Mouse (Mus musculus): ENCODE results near the gene Mast4. TPM values are rescaled to one million over a fixed set of nuclear protein-coding genes. Genes with fewer than 3 reads are reported as not detected.

Mast4 gene
- polyA plus RNA-seq, 1 experiment from 2014 or later = 0.36 TPM

DNA sequence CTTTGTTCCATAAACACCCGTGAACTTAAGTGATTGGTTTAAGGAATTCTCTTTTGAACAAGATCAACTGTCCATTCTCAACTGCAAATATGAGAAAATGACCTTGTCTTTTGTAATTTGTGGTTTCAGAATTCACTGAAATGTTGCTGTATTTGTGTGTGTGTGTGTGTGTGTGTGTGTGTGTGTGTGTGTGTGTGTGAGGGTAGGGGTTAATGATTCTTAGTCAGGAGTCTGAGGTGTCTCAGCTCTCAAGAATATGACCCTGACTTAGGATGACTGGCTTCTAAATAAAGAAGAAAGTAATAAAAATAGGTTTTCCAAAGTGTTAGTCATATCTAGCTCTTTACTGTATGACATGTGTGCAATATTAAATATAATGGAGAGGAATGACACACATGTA lies 607.4 kb downstream of the Mast4 start:
- Histone ChIP-seq H3K4me3 (ENCODE audit: inconsistent target) (no peak overlapping the region), H3K79me2 (ENCODE audit: inconsistent target) (peaks cover 95% of the 10 kb centered on the region), H3K27ac (no peak overlapping the region), H3K36me3 (ENCODE audit: inconsistent target) (peaks cover 6% of the 10 kb centered on the region; the same call in 1 of the 2 replicates)
- 87% methylated on average over 1 of the region's 1 CpGs for WGBS (ENCODE audit: missing documents)

DNA sequence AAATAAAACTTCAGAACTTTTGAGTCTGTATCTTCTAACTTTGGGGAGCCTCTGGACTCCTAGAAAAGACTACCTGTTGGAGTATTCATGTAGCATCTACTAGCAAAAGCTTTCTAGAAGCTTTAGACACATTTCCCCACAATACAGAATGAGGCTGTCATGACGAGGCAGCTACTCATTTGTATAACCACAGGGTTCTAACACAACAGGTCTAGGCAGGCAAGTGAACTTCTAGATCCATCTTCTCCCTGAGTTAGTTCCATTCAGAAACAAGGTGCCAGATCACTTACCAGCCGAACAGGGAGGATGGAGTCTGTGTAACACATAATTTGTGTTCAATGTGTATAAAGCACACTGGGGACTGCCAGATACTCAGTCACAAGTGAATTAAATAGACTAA lies 608.4 kb downstream of the Mast4 start:
- H3K27ac ChIP-seq = no peak overlapping the region
- 86% methylated on average over 2 of the region's 2 CpGs for WGBS (ENCODE audit: missing documents)
- H3K36me3 ChIP-seq (ENCODE audit: inconsistent target) = 0 out of 2 replicates have a peak, but pooled peaks cover 2% of the 10 kb centered on the region

GRCm38 (mm10) chr13:102725416-102725815 lies 608.9 kb downstream of the Mast4 start:
- no peaks in the 10 kb centered on the region for H3K36me3 ChIP-seq (ENCODE audit: inconsistent target)
- peaks cover 98% of the 10 kb centered on the region for H3K79me2 ChIP-seq (ENCODE audit: inconsistent target)
- no peak overlapping the region for H3K4me3 ChIP-seq (ENCODE audit: inconsistent target)
- no peak overlapping the region for H3K27ac ChIP-seq

More for the DNA sequence above, 608.4 kb downstream of the Mast4 start:
- H3K79me2 ChIP-seq (ENCODE audit: inconsistent target) = peaks cover 97% of the 10 kb centered on the region
- H3K4me3 ChIP-seq (ENCODE audit: inconsistent target) = no peak overlapping the region

DNA sequence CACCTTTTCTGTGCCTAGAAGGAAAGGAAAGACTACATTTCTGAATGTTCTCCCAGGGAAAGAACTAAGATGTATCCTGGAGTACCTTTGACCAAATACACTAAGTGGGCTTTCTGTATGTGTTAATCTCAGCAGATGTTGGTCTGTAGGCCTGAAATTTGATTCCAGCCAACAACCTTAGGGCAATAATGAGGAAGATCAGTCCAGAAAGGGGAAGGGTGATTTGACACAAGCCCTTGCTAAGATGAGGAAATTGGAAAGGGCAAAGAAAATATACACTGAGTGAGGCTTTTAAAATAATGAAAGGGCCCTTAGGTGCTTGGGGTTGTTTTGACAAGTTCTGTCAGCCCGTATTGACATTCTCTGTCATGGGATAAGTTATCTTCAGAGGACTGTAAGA lies 617.3 kb downstream of the Mast4 start:
- 46% methylated on average over 1 of the region's 1 CpGs for WGBS (ENCODE audit: missing documents)
- peaks cover 93% of the 10 kb centered on the region for H3K79me2 ChIP-seq (ENCODE audit: inconsistent target)
- H3K27ac ChIP-seq = no peak overlapping the region
- H3K4me3 ChIP-seq (ENCODE audit: inconsistent target) = no peak overlapping the region
- H3K36me3 ChIP-seq (ENCODE audit: inconsistent target) = peaks cover 16% of the 10 kb centered on the region

DNA sequence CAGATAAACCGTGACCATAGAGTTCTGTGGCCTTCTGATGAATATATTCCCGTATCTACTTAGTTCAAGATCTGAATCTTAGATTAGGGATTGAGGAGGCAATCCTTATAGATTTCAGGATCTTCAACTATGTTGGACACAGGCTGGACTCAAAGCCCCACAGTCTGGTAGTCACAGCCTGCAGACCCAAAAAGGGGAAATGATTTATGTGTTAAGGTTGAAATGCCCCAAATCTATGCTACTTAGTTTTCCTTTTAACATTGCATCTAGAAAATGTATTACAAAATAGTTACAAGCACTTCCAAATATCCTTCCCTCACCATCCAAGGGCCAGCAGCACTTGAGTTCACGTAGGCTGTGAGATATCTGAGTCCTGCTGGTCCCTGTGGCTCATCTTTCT lies 633.6 kb downstream of the Mast4 start:
- 57% methylated on average over 3 of the region's 3 CpGs for WGBS (ENCODE audit: missing documents)
- H3K79me2 ChIP-seq (ENCODE audit: inconsistent target) = peaks cover 100% of the 10 kb centered on the region
- H3K27ac ChIP-seq = peak overlapping the region; percentile 100
- no peak overlapping the region for H3K4me3 ChIP-seq (ENCODE audit: inconsistent target)
- peaks cover 44% of the 10 kb centered on the region for H3K36me3 ChIP-seq (ENCODE audit: inconsistent target)

- no peak overlapping the region for H3K4me3 ChIP-seq (ENCODE audit: inconsistent target)
- H3K36me3 ChIP-seq (ENCODE audit: inconsistent target) = peaks cover 38% of the 10 kb centered on the region
- peaks cover 100% of the 10 kb centered on the region for H3K79me2 ChIP-seq (ENCODE audit: inconsistent target)
- 17% methylated on average over 5 of the region's 5 CpGs for WGBS (ENCODE audit: missing documents)
- peak overlapping the region; percentile 100 for H3K27ac ChIP-seq
Measured at GRCm38 (mm10) chr13:102700176-102700575, 634.1 kb downstream of the Mast4 start.

GRCm38 (mm10) chr13:102698751-102699323 lies 635.5 kb downstream of the Mast4 start:
- H3K27ac ChIP-seq = peak overlapping the region; percentile 100
- WGBS (ENCODE audit: missing documents) = 31% methylated on average over 13 of the region's 14 CpGs
- H3K4me3 ChIP-seq (ENCODE audit: inconsistent target) = peak overlapping the region; percentile 24
- H3K79me2 ChIP-seq (ENCODE audit: inconsistent target) = peaks cover 100% of the 10 kb centered on the region
- peaks cover 26% of the 10 kb centered on the region for H3K36me3 ChIP-seq (ENCODE audit: inconsistent target)

GRCm38 (mm10) chr13:102698335-102698734 lies 636.0 kb downstream of the Mast4 start:
- Histone ChIP-seq H3K4me3 (ENCODE audit: inconsistent target) (peak overlapping the region; percentile 24), H3K79me2 (ENCODE audit: inconsistent target) (peaks cover 100% of the 10 kb centered on the region), H3K27ac (peak overlapping the region; percentile 100), H3K36me3 (ENCODE audit: inconsistent target) (peaks cover 21% of the 10 kb centered on the region)
- 23% methylated on average over 9 of the region's 10 CpGs for WGBS (ENCODE audit: missing documents)

DNA sequence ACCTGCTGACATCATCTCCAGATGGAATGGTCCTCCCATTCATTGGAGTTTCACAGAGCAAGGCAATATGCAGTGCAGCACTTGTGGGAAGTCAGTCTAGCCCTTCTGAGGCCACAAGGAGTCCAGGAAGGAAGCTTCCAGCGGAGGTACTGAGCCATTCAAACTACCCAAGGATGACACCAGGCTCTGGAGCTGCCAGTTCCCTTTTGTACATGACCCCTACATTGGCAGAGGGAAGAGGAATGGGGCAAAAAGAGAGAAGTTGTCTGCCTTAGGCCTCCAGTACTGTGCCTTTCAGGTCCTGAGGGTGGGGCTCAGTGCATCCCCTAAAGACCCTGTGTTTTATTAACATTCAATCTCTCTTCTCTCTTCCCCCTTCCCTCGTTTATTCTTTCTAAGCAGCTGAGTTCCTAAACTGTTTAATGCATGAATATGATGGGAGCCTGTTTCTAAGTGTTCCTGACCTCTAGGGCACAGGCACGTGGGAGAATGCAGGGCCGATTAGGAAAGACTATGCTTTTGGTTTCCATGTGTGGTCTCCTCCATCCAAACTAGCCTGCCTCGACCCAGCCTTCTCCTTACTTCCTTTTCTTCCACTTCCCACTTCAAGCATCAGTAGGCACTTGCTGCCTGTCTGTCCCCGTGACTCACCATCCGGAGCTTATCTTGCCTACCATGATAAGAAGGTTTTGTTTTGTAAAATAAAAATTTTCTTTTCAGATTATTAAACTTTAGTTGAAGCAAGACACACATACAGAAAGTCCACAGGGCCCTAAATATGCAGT lies 639.0 kb downstream of the Mast4 start:
- Histone ChIP-seq H3K27ac (peak overlapping the region; percentile 100), H3K36me3 (ENCODE audit: inconsistent target) (no peaks in the 10 kb centered on the region), H3K4me3 (ENCODE audit: inconsistent target) (peak overlapping the region; percentile 82), H3K79me2 (ENCODE audit: inconsistent target) (peaks cover 94% of the 10 kb centered on the region)
- 1% methylated on average over 7 of the region's 7 CpGs for WGBS (ENCODE audit: missing documents)

- Histone ChIP-seq H3K79me2 (ENCODE audit: inconsistent target) (peaks cover 85% of the 10 kb centered on the region), H3K27ac (peak overlapping the region; percentile 100), H3K4me3 (ENCODE audit: inconsistent target) (peak overlapping the region; percentile 82), H3K36me3 (ENCODE audit: inconsistent target) (no peaks in the 10 kb centered on the region)
- WGBS (ENCODE audit: missing documents) = 60% methylated on average over 7 of the region's 7 CpGs
Measured at GRCm38 (mm10) chr13:102694154-102694553, 640.1 kb downstream of the Mast4 start.

DNA sequence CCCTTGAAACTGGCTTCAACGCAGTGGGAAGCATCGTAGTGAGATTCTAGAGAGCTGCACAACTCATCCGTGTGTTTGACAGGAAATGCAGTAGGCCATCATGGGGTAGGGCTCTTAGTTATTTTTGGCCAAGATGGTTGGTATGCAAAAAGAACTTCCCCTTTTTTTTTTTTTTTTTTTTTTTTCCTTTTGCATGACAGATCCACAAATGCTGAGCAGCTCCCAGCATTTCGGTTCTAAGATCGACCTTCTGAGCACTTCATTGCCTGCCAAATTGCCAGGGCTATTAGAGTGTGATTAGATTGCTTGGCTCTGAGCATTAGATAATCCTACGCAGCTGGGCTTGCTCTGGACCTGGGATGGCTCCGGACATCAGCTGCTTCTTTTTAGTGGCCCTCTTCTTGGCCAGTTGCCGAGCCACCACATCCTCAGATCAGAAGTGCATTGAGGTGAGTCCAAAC lies 640.9 kb downstream of the Mast4 start, which contains the start of gene Cd180:
TSS of gene Cd180 (plus strand) at position 218 of the 461 bp plus-strand sequence.
- no peaks in the 10 kb centered on the region for H3K36me3 ChIP-seq (ENCODE audit: inconsistent target)
- peak within 1 kb of the TSS; percentile 82 for H3K4me3 ChIP-seq (ENCODE audit: inconsistent target)
- peak within 1 kb of the TSS; percentile 100 for H3K27ac ChIP-seq
- 0% methylated on average over 8 of the region's 8 CpGs for WGBS (ENCODE audit: missing documents)
- H3K79me2 ChIP-seq (ENCODE audit: inconsistent target) = peaks cover 77% of the 10 kb centered on the region

DNA sequence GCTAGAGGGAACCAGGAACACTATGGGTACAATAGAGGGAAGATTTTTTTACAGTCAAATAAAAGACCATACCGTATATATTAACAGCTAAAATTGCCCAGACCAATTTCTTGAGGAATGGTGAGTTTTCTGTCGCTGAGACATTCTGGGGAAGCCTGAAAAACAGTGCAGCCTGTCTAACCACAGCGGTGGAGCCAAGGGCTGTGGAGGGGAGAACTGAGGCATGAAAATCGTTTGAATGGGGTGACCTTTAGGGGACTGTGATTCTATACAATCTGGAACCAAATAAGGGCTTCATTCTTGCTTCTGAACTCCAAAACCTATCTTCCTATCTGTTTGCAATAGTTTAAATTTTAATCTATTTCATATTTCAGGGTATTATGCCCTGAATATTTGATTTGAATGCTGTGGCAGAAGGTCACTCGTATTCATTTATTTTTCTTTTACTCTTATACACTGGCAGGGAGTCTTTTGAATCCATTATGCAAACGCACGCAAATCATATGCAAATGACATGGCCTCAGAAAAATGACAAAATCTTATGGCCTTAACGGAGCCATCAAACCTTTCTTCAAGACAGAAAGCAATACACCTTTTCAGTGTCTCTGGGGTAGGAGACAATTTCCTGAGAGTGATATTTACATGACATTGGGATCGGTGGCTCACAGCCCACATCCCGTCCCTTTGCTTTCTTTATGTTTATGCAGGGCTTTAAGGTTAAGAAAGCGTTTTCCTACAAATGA lies 642.7 kb downstream of the Mast4 start:
- Histone ChIP-seq H3K79me2 (ENCODE audit: inconsistent target) (peaks cover 59% of the 10 kb centered on the region), H3K36me3 (ENCODE audit: inconsistent target) (no peaks in the 10 kb centered on the region), H3K27ac (peak overlapping the region; percentile 100), H3K4me3 (ENCODE audit: inconsistent target) (no peak overlapping the region)
- 93% methylated on average over 11 of the region's 11 CpGs for WGBS (ENCODE audit: missing documents)

DNA sequence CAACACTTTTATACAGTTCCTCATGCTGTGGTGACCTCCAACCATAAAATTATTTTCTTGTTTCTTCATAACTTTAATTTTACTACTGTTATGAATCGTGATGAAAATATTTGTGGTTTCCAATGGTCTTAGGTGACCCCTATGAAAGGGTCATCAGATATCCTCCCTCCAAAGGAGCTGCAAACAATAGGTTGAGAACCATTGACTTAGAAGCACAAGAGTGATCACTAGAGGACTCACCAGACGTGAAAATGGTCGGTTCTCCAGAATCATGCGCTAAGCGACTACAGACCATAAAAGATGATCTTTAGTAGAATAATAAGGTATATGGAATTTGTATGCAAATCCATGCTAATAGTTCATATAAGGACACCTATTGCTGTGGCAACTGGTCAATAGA lies 644.1 kb downstream of the Mast4 start:
- Histone ChIP-seq H3K27ac (peak overlapping the region; percentile 100), H3K36me3 (ENCODE audit: inconsistent target) (no peaks in the 10 kb centered on the region), H3K79me2 (ENCODE audit: inconsistent target) (peaks cover 45% of the 10 kb centered on the region), H3K4me3 (ENCODE audit: inconsistent target) (no peak overlapping the region)
- 54% methylated on average over 5 of the region's 5 CpGs for WGBS (ENCODE audit: missing documents)

- Histone ChIP-seq H3K36me3 (ENCODE audit: inconsistent target) (no peaks in the 10 kb centered on the region), H3K79me2 (ENCODE audit: inconsistent target) (peaks cover 38% of the 10 kb centered on the region), H3K4me3 (ENCODE audit: inconsistent target) (no peak overlapping the region), H3K27ac (peak overlapping the region; percentile 100)
- 25% methylated on average over 6 of the region's 6 CpGs for WGBS (ENCODE audit: missing documents)
Measured at GRCm38 (mm10) chr13:102689201-102690090, 644.9 kb downstream of the Mast4 start.
